Mouse (Mus musculus) limb, embryonic 14.5 days (tissue): ENCODE data around the gene Mup13. TPM values are rescaled to one million over a fixed set of nuclear protein-coding genes. Genes with fewer than 3 reads are reported as not detected.
"Not testable (repeated sequence)": the region's sequence is repeated elsewhere in the genome, so short reads cannot be mapped to it uniquely, and the experiment has no call there.

Experiments used
- ATAC-seq: fragments of 200-750 bp; cut with Nextera tagmentation; 2 replicates; pipeline ENCODE4 v1.8.0; 2017; ENCODE audit warnings: low read depth, moderate number of reproducible peaks, moderate TSS enrichment; ENCODE audit not compliant: low FRiP score
- DNase-seq: peaks from one replicate; pipeline ENCODE4 v3.0.0-alpha.2; 2015; ENCODE audit warnings: low spot score
- H3K27ac ChIP-seq: fragments of 300-500 bp; sonication (generic); replicated peaks from 2 replicates; pipeline ENCODE4 v1.5.1; 2014; ENCODE audit warnings: low read depth, mild to moderate bottlenecking, low read length, moderate library complexity, mixed read lengths
- H3K27me3 ChIP-seq: fragments of 300-500 bp; sonication (generic); 2 replicates; pipeline ENCODE4 v1.6.1; 2014; ENCODE audit warnings: low read length, mixed read lengths; ENCODE audit not compliant: control insufficient read depth, insufficient read depth
- H3K36me3 ChIP-seq: fragments of 300-500 bp; sonication (generic); 2 replicates; pipeline ENCODE4 v1.6.1; 2014; ENCODE audit warnings: mild to moderate bottlenecking, low read length, moderate library complexity, mixed read lengths; ENCODE audit not compliant: control insufficient read depth, insufficient read depth
- H3K4me1 ChIP-seq: fragments of 300-500 bp; sonication (generic); 2 replicates; pipeline ENCODE4 v1.6.1; 2014; ENCODE audit warnings: antibody characterized with exemption, low read length, mixed read lengths; ENCODE audit not compliant: control insufficient read depth, insufficient read depth
- H3K4me2 ChIP-seq: fragments of 300-500 bp; sonication (generic); replicated peaks from 2 replicates; pipeline ENCODE4 v1.6.1; 2014; ENCODE audit warnings: low read depth, mild to moderate bottlenecking, low read length, moderate library complexity; ENCODE audit not compliant: severe bottlenecking
- H3K4me3 ChIP-seq: fragments of 300-500 bp; sonication (generic); replicated peaks from 2 replicates; pipeline ENCODE4 v1.5.1; 2014; ENCODE audit warnings: low read length
- H3K9ac ChIP-seq: fragments of 300-500 bp; sonication (generic); 2 replicates; pipeline ENCODE4 v1.6.1; 2014; ENCODE audit warnings: mild to moderate bottlenecking, low read depth, low read length, moderate library complexity; ENCODE audit not compliant: severe bottlenecking
- H3K9me3 ChIP-seq: fragments of 300-500 bp; sonication (generic); 2 replicates; pipeline ENCODE4 v1.6.1; 2016; ENCODE audit warnings: low read length; ENCODE audit not compliant: control insufficient read depth
- WGBS: fragments of 180-500 bp; shearing (Covaris S2); extraction: QIAGEN DNeasy Blood & Tissue Kit; methylation state at CpG from one replicate; pipeline ENCODE4 v1.1.7; 2014; 5-methylcytosine and 5-hydroxymethylcytosine counted together
- polyA plus RNA-seq, 2 experiments: library from polyadenylated mRNA; depleted of rRNA in 1 of 2; stranded (reverse) in 1 of 2; unstranded in 1 of 2; fragments of >200 nt; fragmentation: Nextera tagmentation in 1 of 2; extraction: Ambion mirVana in 1 of 2; gene quantifications; 2 replicates each; pipeline versions ENCODE4 v1.2.1 to v1.2.3; 2012 to 2014

Gene Mup13
- polyA plus RNA-seq (2012; rRNA removed) (not detected in 2 replicates), polyA plus RNA-seq (2014; fragmentation: Nextera tagmentation; extraction: Ambion mirVana) (0.25 TPM in 1 of 2 replicates, not detected in the other)

DNA sequence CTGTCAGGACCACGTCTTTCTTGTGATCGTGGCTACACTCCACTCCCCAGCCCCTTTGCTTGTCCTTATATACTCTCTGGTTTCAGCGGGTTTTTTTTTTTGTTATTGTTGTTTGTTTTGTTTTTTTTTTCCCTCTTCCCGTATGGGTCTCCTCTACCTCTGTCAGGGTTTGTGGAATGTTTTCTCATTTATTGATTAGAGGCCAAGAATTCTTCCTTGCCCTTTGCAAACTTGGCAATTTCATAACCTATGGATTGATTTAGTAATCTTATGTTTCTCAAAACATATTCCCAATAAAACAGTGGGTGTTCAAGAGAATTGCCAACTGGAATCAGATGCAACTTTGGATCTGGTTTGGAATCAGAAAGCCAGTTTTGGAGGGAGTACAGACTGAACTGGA, at the start of gene Mup13:
Mup13 (minus strand) TSS at position 101 of the 400 bp plus-strand sequence.
- H3K36me3 ChIP-seq, H3K9me3 ChIP-seq, H3K27me3 ChIP-seq, DNase-seq, ATAC-seq, H3K9ac ChIP-seq, H3K4me1 ChIP-seq, H3K4me2 ChIP-seq, H3K27ac ChIP-seq, H3K4me3 ChIP-seq: not testable (repeated sequence)
- 88% methylated on average over 4 of the region's 4 CpGs for WGBS

Other genes starting within 250 kb of the Mup13 start
- 0.10 and 0.14 TPM in 2 replicates for gene Mup14, start 75.7 kb upstream of the Mup13 start, polyA plus RNA-seq (2012; rRNA removed)
- gene Mup14, start 75.7 kb upstream of the Mup13 start, polyA plus RNA-seq (2014; fragmentation: Nextera tagmentation; extraction: Ambion mirVana): 0.93 TPM in 1 of 2 replicates, not detected in the other
- gene Mup15, start 211.5 kb upstream of the Mup13 start, polyA plus RNA-seq (2012; rRNA removed): 0.08 and 0.10 TPM in 2 replicates
- 0.41 and 2.7 TPM in 2 replicates for gene Mup15, start 211.5 kb upstream of the Mup13 start, polyA plus RNA-seq (2014; fragmentation: Nextera tagmentation; extraction: Ambion mirVana)